Mouse (Mus musculus) testis, adult 2 months (tissue): ENCODE measurements around the gene Rcan2. TPM values are rescaled to one million over a fixed set of nuclear protein-coding genes. Genes with fewer than 3 reads are reported as not detected.
"Not testable (repeated sequence)": the region's sequence is repeated elsewhere in the genome, so short reads cannot be mapped to it uniquely, and the experiment has no call there.

Experiments used
- H3K27ac ChIP-seq: fragments of 200-500 bp; 2 replicates; pipeline ENCODE4 v1.5.1; 2012; ENCODE audit warnings: low read depth, low read length; ENCODE audit not compliant: control insufficient read depth, insufficient read depth
- H3K27me3 ChIP-seq: fragments of 200-500 bp; 2 replicates; pipeline ENCODE4 v1.6.1; 2012; ENCODE audit warnings: mild to moderate bottlenecking, low read length, moderate library complexity; ENCODE audit not compliant: control insufficient read depth, insufficient read depth
- H3K36me3 ChIP-seq: fragments of 200-500 bp; 2 replicates; pipeline ENCODE4 v1.6.1; 2012; ENCODE audit warnings: mild to moderate bottlenecking, low read length; ENCODE audit not compliant: control insufficient read depth, insufficient read depth
- H3K4me1 ChIP-seq: fragments of 200-500 bp; 2 replicates; pipeline ENCODE4 v1.6.1; 2012; ENCODE audit warnings: low read length; ENCODE audit not compliant: control insufficient read depth, insufficient read depth
- H3K4me3 ChIP-seq: fragments of 200-500 bp; 2 replicates; pipeline ENCODE4 v1.5.1; 2012; ENCODE audit warnings: low read depth, mild to moderate bottlenecking, low read length, moderate library complexity, mixed read lengths; ENCODE audit not compliant: control insufficient read depth
- CTCF ChIP-seq: fragments of 200-500 bp; IDR thresholded peaks from 2 replicates; pipeline ENCODE4 v1.5.1; 2012; ENCODE audit warnings: low read depth, mild to moderate bottlenecking, inconsistent platforms, low read length, moderate library complexity; ENCODE audit not compliant: control insufficient read depth, insufficient read depth, insufficient replicate concordance
- POLR2A ChIP-seq: fragments of 200-500 bp; IDR thresholded peaks from 2 replicates; pipeline ENCODE4 v1.6.1; 2012; ENCODE audit warnings: low read depth, mild to moderate bottlenecking, inconsistent platforms, low read length, moderate library complexity; ENCODE audit not compliant: control insufficient read depth
- polyA plus RNA-seq: library from polyadenylated mRNA; depleted of rRNA; stranded (reverse); fragments of >200 nt; gene quantifications from 2 replicates; pipeline ENCODE4 v1.2.3, GENCODE M21; 2012

Rcan2 gene
- polyA plus RNA-seq, 1 experiment = 1.3 TPM

DNA sequence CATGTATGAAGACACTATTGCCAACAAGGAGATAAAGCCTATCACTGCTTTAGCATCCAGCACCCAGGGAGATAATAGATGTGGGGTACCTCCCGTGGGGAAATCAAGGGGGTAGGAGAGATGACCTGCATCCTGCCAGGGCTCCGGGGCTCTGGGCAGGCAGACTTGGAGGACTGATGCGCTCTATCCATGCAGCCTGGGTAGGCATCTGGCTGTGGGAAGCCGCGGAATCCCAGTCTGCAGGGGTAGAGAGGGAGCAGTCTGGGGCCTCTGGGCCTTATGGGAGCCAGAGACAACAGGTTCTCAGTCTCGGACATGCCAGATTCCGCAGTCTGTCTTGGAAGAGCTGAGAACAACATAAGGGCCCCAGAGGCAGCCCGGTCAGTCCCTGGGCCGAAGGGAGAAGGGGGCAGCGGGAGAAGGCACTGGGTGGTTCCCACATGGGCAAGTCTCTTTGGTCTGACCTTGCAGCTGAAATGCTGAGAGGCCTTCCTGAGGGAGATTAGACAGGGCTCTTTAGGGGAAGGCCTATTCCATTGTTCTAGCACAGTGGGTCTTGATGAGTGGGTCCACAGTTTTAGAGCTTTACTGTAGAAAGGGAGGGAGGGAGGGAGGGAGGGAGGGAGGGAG is 23.7 kb downstream of the Rcan2 start:
- H3K4me3 ChIP-seq = no peak overlapping the region
- no peaks in the 10 kb centered on the region for H3K27me3 ChIP-seq
- H3K27ac ChIP-seq = no peak overlapping the region
- TF ChIP-seq POLR2A (no peak), CTCF (no peak)
- no peaks in the 10 kb centered on the region for H3K4me1 ChIP-seq
- H3K36me3 ChIP-seq = no peaks in the 10 kb centered on the region

- H3K4me1 ChIP-seq, H3K4me3 ChIP-seq, H3K36me3 ChIP-seq, H3K27me3 ChIP-seq, H3K27ac ChIP-seq: not testable (repeated sequence)
Measured at GRCm38 (mm10) chr17:43825411-43825785, 24.2 kb downstream of the Rcan2 start.

- H3K27me3 ChIP-seq = no peaks in the 10 kb centered on the region
- no peak for TF ChIP-seq POLR2A
- no peak for TF ChIP-seq CTCF
- no peaks in the 10 kb centered on the region for H3K36me3 ChIP-seq
- no peaks in the 10 kb centered on the region for H3K4me1 ChIP-seq
- H3K27ac ChIP-seq = no peak overlapping the region
- H3K4me3 ChIP-seq = no peak overlapping the region
Measured at GRCm38 (mm10) chr17:43827261-43827660, 26.1 kb downstream of the Rcan2 start.

GRCm38 (mm10) chr17:43832401-43833124 is 31.4 kb downstream of the Rcan2 start:
- no peak for TF ChIP-seq POLR2A
- TF ChIP-seq CTCF = no peak
- Histone ChIP-seq H3K36me3 (no peaks in the 10 kb centered on the region), H3K4me3 (peak overlapping the region; percentile 20; the same call in 1 of the 2 replicates), H3K27ac (no peak overlapping the region), H3K4me1 (no peaks in the 10 kb centered on the region; the same call in 1 of the 2 replicates), H3K27me3 (no peaks in the 10 kb centered on the region)

DNA sequence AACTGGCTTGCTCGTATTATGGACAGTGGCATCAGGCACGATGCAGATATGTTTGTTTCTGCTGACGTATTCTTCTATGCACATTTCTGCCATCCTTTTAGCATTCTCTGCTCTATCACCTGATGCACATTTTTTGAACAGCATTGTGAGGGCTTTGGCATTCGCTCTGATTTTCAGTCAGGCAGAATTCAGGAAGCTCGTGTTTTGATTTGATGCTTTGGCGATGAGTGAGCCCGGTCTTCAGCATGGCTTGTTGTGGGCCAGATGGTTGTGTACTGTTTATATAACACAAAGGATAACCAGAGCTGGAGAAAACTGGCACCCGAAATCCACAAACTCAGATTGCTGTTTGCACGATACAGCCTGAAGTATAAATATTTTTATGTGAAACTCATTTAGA is 39.1 kb downstream of the Rcan2 start:
- no peak overlapping the region for H3K27ac ChIP-seq
- no peaks in the 10 kb centered on the region for H3K36me3 ChIP-seq
- H3K4me3 ChIP-seq = no peak overlapping the region
- TF ChIP-seq CTCF (no peak), POLR2A (no peak)
- no peaks in the 10 kb centered on the region for H3K27me3 ChIP-seq
- H3K4me1 ChIP-seq = no peaks in the 10 kb centered on the region

DNA sequence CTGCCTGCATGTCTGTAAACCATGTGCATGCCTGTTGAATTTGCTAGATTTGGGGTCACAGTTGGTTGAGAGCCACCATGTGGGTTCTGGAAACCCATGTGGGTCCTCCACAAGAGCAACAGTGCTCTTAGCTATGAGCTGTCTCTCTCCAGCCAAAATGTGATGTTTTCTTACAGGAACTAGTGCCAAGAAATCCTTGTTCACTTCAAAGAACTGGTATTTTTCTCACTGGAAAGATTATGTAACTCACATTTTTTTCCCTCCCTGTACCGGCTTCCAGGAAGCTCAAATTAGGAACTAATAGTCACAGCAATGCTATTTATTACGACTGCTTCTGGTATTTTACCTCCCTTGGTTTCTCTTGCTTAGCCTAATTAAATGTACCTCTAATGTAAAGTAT is 45.6 kb downstream of the Rcan2 start:
- TF ChIP-seq CTCF (no peak), POLR2A (no peak)
- Histone ChIP-seq H3K27ac (no peak overlapping the region), H3K4me3 (no peak overlapping the region), H3K4me1 (no peaks in the 10 kb centered on the region), H3K27me3 (no peaks in the 10 kb centered on the region), H3K36me3 (no peaks in the 10 kb centered on the region)

DNA sequence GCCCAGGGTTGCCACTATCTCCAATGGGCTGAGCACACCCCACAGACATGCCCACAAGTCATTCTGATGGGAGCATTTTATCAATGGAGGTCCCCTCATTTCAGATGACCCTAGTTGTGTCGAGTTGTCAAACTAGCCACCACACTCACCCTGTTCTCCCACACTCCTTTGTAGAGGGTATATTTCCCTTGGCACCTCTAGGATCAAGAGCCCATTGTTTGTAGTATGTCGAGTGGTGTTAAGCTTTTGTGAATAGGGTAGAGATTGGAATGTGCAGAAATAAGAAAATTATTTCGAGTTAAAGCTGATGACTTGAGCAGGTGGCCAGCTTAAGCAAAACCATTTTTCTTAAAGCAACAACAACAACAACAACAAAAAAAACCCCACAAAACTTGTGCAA is 47.8 kb downstream of the Rcan2 start:
- no peaks in the 10 kb centered on the region for H3K4me1 ChIP-seq
- TF ChIP-seq CTCF (no peak), POLR2A (no peak)
- H3K27ac ChIP-seq = no peak overlapping the region
- H3K4me3 ChIP-seq = no peak overlapping the region
- no peaks in the 10 kb centered on the region for H3K27me3 ChIP-seq
- no peaks in the 10 kb centered on the region for H3K36me3 ChIP-seq

DNA sequence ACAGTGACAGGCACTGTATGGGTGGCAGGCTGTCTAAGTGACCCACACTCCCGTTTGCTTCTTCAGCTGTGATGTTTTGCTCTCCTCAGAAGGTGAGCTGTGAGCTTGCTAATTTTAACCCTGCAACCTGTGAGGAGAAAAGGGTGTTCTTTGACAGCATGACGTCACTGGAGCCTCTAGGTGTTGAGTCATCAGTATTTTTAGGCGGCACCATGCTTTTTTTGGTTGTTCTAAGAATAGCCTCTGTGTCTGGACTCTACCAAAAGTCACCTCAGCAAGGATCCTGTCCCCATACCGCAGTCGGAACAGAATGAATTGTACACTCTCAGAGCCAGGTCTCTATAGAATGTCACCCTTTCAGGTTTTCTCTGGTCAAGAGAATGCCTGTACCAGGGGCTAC is 54.0 kb downstream of the Rcan2 start:
- Histone ChIP-seq H3K4me1 (no peaks in the 10 kb centered on the region), H3K4me3 (no peak overlapping the region), H3K27ac (no peak overlapping the region), H3K27me3 (no peaks in the 10 kb centered on the region), H3K36me3 (no peaks in the 10 kb centered on the region)
- TF ChIP-seq CTCF (no peak), POLR2A (no peak)
